Mouse (Mus musculus) frontal cortex, adult 2 months (tissue): ENCODE measurements around the gene Zfhx2. TPM values are rescaled to one million over a fixed set of nuclear protein-coding genes. Genes with fewer than 3 reads are reported as not detected.

Source experiments
- DNase-seq, 2 experiments: peaks; one replicate each; pipeline ENCODE4 v3.0.0; 2022; ENCODE audit warnings: low spot score in 1 of 2; ENCODE audit errors: extremely low spot score in 1 of 2
- polyA plus RNA-seq: library from polyadenylated mRNA; depleted of rRNA; stranded (reverse); fragments of >200 nt; gene quantifications from 2 replicates; pipeline ENCODE4 v1.2.3, GENCODE M21; 2012

Gene Zfhx2
- polyA plus RNA-seq, 1 experiment: 13.4 TPM

GRCm38 (mm10) chr14:55079214-55079970, 12.7 kb downstream of the Zfhx2 start:
- DNase-seq: peak in 1 of 2 experiments; percentile 85

GRCm38 (mm10) chr14:55078366-55078989, 13.6 kb downstream of the Zfhx2 start:
- DNase-seq: no peak

- no peak for DNase-seq
Measured at GRCm38 (mm10) chr14:55077481-55078365, 14.4 kb downstream of the Zfhx2 start.

- DNase-seq: no peak
Measured at GRCm38 (mm10) chr14:55076956-55077355, 15.2 kb downstream of the Zfhx2 start.

- peak in 1 of 2 experiments; percentile 87 for DNase-seq
Measured at GRCm38 (mm10) chr14:55076224-55076623, 15.9 kb downstream of the Zfhx2 start.

- no peak for DNase-seq
Measured at GRCm38 (mm10) chr14:55074416-55074815, 17.7 kb downstream of the Zfhx2 start.

GRCm38 (mm10) chr14:55071756-55072155, 20.4 kb downstream of the Zfhx2 start:
- no peak for DNase-seq

- no peak for DNase-seq
Measured at GRCm38 (mm10) chr14:55066042-55066441, 26.1 kb downstream of the Zfhx2 start.

- peak in 1 of 2 experiments; percentile 2 for DNase-seq
Measured at GRCm38 (mm10) chr14:55065391-55065790, 26.7 kb downstream of the Zfhx2 start.

- peak in 1 of 2 experiments; percentile 12 for DNase-seq
Measured at GRCm38 (mm10) chr14:55064481-55065370, 27.4 kb downstream of the Zfhx2 start.

- peak in 1 of 2 experiments; percentile 9 for DNase-seq
Measured at GRCm38 (mm10) chr14:55063581-55064381, 28.3 kb downstream of the Zfhx2 start.

GRCm38 (mm10) chr14:55063117-55063516, 29.0 kb downstream of the Zfhx2 start:
- no peak for DNase-seq

- peak; percentile 56 to 73 for DNase-seq
Measured at GRCm38 (mm10) chr14:55062626-55063025, 29.5 kb downstream of the Zfhx2 start.

- DNase-seq: no peak
Measured at GRCm38 (mm10) chr14:55061845-55062244, 30.3 kb downstream of the Zfhx2 start.

- no peak for DNase-seq
Measured at GRCm38 (mm10) chr14:55059931-55060330, 32.2 kb downstream of the Zfhx2 start.

- DNase-seq: no peak
Measured at GRCm38 (mm10) chr14:55059009-55059408, 33.1 kb downstream of the Zfhx2 start.

GRCm38 (mm10) chr14:55055167-55055834, 36.8 kb downstream of the Zfhx2 start:
- peak; percentile 77 to 95 for DNase-seq

GRCm38 (mm10) chr14:55054191-55054749, 37.9 kb downstream of the Zfhx2 start:
- DNase-seq: no peak
